Mouse (Mus musculus): ENCODE measurements at regions not wholly inside any gene's neighbourhood (a gene's known extent, or its start where the extent isn't known, plus 50 kb on each side); places are given as distances from the start of the nearest gene placed in this dataset.
"Not testable (repeated sequence)": the region's sequence is repeated elsewhere in the genome, so short reads cannot be mapped to it uniquely, and the experiment has no call there.

DNA sequence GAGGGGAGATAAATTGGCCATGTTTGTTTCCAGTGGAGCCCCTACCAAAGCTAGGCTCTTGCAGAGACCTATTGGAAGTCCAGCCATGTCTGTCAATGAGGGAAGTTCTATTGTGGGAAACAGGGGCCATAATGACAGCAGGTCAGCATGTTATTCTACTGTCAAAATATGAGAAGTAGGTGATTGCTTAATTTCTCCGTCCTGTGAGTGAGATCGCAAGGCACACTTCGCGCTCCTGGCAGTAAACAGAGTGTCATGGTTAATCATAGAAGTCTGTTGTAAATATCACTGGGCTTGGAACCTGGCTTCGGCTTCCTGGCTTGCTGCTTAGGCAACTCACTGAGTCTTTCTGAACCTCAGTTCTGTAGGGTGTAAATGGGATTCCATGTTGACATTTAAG lies 72.5 kb upstream of the Ccdc122 start:
- no peak for DNase-seq

GRCm38 (mm10) chr14:76958875-76959274 lies 77.7 kb upstream of the Ccdc122 start:
- DNase-seq: no peak

DNA sequence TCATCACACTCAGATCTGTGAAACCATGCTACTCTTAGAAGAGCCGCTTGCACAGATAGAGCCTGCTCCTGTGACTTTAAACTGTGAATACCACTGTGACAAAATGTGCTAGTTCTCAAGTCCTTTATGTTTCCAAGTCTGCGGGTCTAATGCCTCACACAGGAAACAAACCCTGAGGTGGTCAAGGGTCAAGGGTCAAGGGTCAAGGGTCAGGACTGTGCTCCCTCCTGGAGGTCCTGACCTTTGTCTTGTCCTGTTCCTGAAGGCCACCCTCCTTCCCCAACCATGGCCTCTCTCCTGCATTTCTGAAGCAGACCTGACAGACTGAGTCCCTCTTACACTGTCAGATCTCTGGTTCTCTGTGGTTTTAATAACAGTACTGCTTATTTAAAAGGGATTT lies 79.4 kb upstream of the Ccdc122 start:
- no peak for DNase-seq

DNA sequence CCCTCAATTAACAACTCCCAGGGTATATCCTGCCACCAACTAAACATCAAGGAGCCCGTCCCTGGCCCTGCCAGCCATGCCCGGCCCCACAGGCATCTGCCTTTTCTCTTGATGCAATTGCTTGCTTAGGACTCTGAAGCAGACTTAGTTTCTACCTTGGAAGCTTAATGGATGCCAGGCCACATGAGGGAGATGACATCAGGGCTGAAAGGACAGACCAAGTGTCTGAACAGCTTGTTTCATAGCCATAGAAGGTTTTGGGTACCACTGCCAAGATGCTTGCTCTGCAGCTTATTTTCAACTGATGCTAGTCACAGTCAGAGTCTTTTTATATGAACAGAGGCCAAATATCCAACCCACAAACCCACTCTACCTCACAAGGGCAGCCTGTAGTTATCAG lies 83.4 kb upstream of the Ccdc122 start:
- peak in 1 of 2 experiments; percentile 18 for DNase-seq

- DNase-seq: peak; percentile 41 to 56
These were observed 85.1 kb upstream of the Ccdc122 start for GRCm38 (mm10) chr14:76951450-76951849.

GRCm38 (mm10) chr14:76949388-76949787 lies 87.2 kb upstream of the Ccdc122 start:
- peak; percentile 61 to 75 for DNase-seq

DNA sequence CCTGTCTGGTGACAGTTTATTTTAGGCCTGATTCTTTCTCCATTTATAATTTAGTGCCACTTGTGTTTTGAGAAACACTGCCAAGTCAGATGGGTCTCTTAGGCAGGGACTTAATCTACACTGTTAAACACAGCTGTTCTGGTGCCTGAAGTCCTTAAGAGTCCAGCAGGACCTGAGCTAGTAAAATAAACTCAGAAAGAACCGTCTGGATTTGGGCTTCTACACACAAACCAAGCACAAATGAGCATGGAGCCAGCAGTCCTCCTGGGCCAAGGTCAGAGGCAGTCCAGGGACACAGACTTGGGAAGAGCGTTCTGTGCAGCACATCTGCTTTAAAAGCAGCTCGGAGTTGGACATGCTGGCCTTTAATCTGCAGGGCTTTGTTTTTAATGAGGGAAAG lies 87.6 kb upstream of the Ccdc122 start:
- peak; percentile 21 to 37 for DNase-seq

- DNase-seq: no peak
These were observed 88.1 kb upstream of the Ccdc122 start for GRCm38 (mm10) chr14:76948481-76948880.

DNA sequence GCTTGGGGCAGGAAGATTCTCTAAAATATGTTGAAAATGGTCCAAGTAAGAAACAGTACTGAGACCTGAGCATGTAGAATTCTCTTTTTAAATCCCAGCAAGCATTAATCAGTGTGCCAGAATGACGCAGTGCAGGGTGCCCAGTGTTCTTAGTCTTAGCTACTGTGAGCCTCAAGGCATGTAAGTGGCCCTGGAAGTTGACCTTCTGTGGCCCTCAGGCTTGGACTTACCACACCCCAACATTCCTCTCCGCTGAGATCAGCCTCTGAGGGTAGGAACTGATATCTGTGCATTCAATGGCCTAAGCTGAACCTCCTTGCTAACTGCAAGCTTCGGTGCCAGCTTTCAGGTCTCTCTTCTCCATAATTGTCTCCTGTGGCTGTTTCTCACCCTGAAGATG lies 89.4 kb upstream of the Ccdc122 start:
- no peak for DNase-seq

- no peak for DNase-seq
These were observed 90.9 kb upstream of the Ccdc122 start for GRCm38 (mm10) chr14:76945626-76946025.

- no peak for DNase-seq
These were observed 94.9 kb upstream of the Ccdc122 start for GRCm38 (mm10) chr14:76941474-76942212.

GRCm38 (mm10) chr14:76940507-76940906 lies 96.1 kb upstream of the Ccdc122 start:
- DNase-seq: no peak

GRCm38 (mm10) chr14:76936671-76937070 lies 99.9 kb upstream of the Ccdc122 start:
- peak; percentile 45 to 72 for DNase-seq

DNA sequence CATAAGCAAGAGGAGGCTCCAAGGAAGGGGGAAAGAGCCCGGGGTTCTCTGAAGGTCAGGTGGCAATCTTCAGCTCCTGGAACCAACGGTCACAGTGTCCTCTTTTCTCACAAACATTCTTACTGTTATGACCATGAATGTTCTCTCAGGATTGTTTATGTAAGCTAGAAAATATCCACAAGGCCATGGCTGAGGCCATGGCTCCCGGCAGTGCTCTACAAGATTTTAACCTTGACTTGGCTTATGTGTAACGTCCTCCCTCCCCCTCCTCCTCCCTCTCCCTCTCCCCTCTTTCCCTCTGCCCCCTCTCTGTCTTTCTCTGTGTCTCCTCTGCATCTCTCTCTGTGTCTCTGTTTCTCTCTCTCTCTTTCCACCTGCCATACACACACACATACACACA lies 100.5 kb upstream of the Ccdc122 start:
- DNase-seq: not testable (repeated sequence)

DNA sequence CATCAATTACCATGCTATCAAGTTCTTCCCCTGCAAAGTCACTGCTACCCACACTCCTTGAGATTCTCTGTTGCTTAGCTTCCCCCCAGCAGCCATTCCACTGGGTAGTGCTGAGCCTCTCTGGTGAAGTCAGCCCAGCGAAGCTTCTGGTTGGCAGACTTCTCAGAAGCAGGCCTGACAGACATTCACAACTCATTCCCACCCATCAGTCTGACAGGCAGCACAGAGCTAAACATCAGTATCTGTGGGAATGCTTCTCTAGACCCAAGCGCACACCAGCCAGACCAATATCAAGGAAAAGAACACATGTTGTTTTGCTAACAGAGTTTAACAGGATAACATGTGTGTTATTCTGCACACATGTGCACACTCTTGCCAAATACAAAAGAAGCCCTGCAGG lies 101.1 kb upstream of the Ccdc122 start:
- DNase-seq: no peak

DNA sequence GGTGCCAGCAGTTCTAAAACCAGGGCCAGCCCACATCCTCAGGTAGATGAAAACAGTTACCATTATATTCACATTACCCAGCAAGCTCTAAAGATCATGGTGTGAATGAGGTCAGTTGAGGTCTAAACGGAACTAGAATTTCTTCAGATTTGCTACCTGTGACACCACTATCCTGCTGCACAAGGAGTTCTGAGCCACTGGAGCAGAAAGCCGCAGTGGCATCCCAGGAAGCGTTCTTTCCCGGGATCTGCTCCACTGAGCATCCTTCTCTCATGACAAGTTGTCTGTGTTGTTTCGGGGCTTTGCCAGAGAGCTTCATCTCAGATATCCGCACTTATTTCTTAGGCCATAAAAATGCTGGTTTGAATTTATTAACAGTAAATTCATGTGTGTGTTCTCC lies 103.7 kb upstream of the Ccdc122 start:
- DNase-seq: no peak

- DNase-seq: no peak
These were observed 105.2 kb upstream of the Ccdc122 start for GRCm38 (mm10) chr14:76931398-76931797.

GRCm38 (mm10) chr14:76929562-76929961 lies 107.0 kb upstream of the Ccdc122 start:
- DNase-seq: no peak

GRCm38 (mm10) chr14:76928706-76929105 lies 107.9 kb upstream of the Ccdc122 start:
- DNase-seq: no peak

- DNase-seq: no peak
These were observed 109.2 kb upstream of the Ccdc122 start for GRCm38 (mm10) chr14:76927245-76927806.

DNA sequence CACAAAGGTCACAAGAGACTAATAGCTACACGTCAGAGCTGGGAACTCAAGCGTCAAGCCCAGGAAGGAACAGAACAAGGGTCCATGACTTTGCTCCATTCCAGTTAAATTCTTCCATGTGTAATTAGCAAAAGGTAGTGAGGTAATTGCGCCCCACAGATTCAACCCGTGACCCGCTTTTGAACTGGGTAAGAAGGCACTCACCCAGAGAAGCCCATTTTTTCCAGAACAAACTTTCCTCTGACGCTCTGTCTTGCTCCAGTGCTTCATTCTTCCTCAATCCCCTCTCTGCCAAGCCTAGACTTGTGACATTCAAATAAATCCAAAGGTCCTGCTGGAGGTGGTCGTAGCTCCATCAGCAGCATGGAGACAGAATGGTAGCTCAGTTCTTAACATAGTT lies 110.2 kb upstream of the Ccdc122 start:
- DNase-seq: no peak

DNA sequence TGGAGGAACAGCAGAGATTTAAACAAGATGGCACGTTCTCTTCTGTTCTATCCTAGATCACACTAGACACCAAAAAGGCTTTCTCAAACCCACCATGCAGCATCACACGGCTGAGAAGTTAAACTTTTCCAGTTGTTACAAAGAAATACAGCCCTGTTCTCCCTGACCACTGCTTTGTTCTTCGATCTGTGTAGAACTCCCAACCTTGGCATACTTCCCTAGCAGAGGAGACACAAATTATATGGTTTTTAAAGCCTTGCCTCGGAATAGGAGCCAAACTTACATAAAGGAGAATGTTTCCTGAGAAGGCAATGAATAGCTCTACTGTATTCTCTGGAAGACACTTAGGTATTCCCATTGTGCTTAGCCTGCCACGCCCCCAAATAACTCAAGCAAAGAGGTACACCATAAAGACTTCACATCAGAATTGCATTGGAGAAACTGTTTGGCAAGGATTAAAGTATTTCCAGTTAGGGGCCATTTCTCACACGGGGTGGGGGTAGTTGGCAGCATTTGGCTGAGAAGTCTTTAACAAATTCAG lies 114.1 kb upstream of the Ccdc122 start:
- DNase-seq: no peak

- DNase-seq: no peak
These were observed 118.5 kb upstream of the Ccdc122 start for GRCm38 (mm10) chr14:76918091-76918490.

DNA sequence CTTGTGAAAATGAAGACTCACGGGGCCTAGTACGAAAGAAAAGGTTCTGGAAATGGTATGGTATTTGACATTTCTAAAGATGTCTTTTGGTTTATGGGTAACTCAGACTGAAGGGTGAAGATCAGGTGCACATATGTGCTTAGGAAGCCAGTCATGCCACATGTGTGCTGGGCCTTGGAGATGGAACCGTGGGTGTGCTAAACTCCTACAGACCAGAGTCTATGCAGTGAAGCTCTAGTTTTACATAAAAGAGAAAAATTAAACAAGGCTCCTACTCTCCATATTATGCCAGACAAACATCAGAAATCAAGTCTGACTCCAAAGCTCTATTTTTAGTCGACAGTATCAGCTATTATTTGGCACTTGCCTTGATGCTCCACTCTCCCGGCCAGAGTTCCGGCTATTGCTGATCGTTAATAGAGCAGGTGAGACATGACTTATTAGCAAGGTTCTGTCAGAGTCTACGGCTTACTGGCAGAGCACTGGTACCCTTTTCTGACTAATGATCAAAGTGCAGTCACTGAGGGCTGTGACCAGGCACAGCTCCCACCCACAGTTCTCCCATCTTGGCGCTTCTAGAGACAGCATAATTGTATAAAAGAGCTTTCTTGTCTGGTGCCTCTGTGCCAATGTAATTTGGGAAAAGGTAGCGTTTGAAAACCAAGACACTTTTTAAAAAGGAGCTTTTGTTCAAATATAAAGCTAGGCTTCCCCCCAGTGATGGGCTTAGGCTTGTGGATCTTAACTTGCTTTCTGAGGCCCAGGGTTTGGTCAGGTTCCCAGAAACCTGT lies 119.2 kb upstream of the Ccdc122 start:
- no peak for DNase-seq
